Mouse (Mus musculus) G1E (cell line): ENCODE data around the gene Gm9048.
"Not testable (repeated sequence)": the region's sequence is repeated elsewhere in the genome, so short reads cannot be mapped to it uniquely, and the experiment has no call there.

Experiments
- CTCF ChIP-seq: IDR thresholded peaks from 2 replicates; pipeline ENCODE4 v1.5.1; 2012; ENCODE audit warnings: low read depth, low read length, inconsistent platforms, mixed read lengths
- GATA1 ChIP-seq: IDR thresholded peaks from 2 replicates; pipeline ENCODE4 v1.6.1; 2012; ENCODE audit warnings: borderline replicate concordance, low read length, inconsistent platforms, mixed read lengths
- GATA2 ChIP-seq: IDR thresholded peaks from 2 replicates; pipeline ENCODE4 v1.6.1; 2012; ENCODE audit warnings: low read depth, low read length, inconsistent platforms, borderline replicate concordance
- POLR2AphosphoS5 ChIP-seq: IDR thresholded peaks from 2 replicates; pipeline ENCODE4 v1.6.1; 2012; ENCODE audit warnings: low read depth, low read length, inconsistent platforms; ENCODE audit not compliant: insufficient replicate concordance
- TAL1 ChIP-seq: conservative IDR thresholded peaks from 2 replicates; pipeline ENCODE4 v1.6.1; 2012; ENCODE audit warnings: low read depth, low read length, inconsistent platforms, mixed read lengths

DNA sequence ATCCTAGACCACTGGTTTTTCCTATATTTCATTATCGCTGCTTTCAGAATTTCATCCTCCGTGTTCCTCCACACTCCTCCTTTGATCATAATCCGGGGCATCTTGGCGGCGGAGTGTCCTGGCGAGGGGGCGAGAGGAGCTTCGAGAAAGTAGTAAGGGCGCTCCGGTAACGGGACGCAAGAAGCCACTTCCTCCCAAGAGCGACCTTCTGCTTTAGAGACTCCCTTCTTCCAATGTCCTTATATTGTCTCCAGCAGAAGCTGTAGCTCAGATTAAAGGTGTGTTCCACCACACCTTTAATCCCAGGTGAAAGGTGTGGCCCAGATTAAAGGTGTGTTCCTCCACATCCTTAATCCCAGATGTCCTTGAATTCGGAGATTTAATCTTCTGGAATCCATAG is at the start of gene Gm9048:
- not testable (repeated sequence) for TF ChIP-seq CTCF, GATA1, GATA2, TAL1, POLR2AphosphoS5
